Mouse (Mus musculus): ENCODE results near the gene Mrpl20. TPM values are rescaled to one million over a fixed set of nuclear protein-coding genes. Genes with fewer than 3 reads are reported as not detected.

Mrpl20 gene
- total RNA-seq, 2 experiments from 2014 or later = 83.0 to 87.4 TPM

- no peak for DNase-seq
Observed at GRCm38 (mm10) chr4:155831831-155832230, 29.2 kb downstream of the Mrpl20 start.

GRCm38 (mm10) chr4:155832321-155832720 is 29.6 kb downstream of the Mrpl20 start:
- no peak for DNase-seq

- DNase-seq = no peak
Observed at GRCm38 (mm10) chr4:155833234-155833633, 30.6 kb downstream of the Mrpl20 start.

- DNase-seq = peak; percentile 67 to 69
Observed at GRCm38 (mm10) chr4:155833836-155834235, 31.2 kb downstream of the Mrpl20 start.

- no peak for DNase-seq
Observed at GRCm38 (mm10) chr4:155837404-155838010, 34.8 kb downstream of the Mrpl20 start.

GRCm38 (mm10) chr4:155838187-155839153 is 35.8 kb downstream of the Mrpl20 start:
- DNase-seq = no peak

GRCm38 (mm10) chr4:155839483-155839910 is 36.8 kb downstream of the Mrpl20 start, which contains the start of gene Mxra8:
TSS of gene Mxra8 (plus strand) at chr4:155839680.
- DNase-seq = no peak

GRCm38 (mm10) chr4:155840076-155841002 is 37.7 kb downstream of the Mrpl20 start:
- no peak for DNase-seq

GRCm38 (mm10) chr4:155841003-155841454 is 38.4 kb downstream of the Mrpl20 start:
- no peak for DNase-seq

GRCm38 (mm10) chr4:155841651-155842270 is 39.1 kb downstream of the Mrpl20 start:
- no peak for DNase-seq

- no peak for DNase-seq
Observed at GRCm38 (mm10) chr4:155843231-155843630, 40.6 kb downstream of the Mrpl20 start.

GRCm38 (mm10) chr4:155846871-155847578 is 44.3 kb downstream of the Mrpl20 start, which contains the start of gene Dvl1:
TSS of gene Dvl1 (plus strand) at chr4:155847402.
- DNase-seq = peak; percentile 96 to 97

GRCm38 (mm10) chr4:155847591-155848352 is 45.1 kb downstream of the Mrpl20 start:
- DNase-seq = peak in 1 of 2 experiments; percentile 35

GRCm38 (mm10) chr4:155848434-155849095 is 45.9 kb downstream of the Mrpl20 start:
- DNase-seq = no peak

GRCm38 (mm10) chr4:155849391-155849790 is 46.7 kb downstream of the Mrpl20 start:
- no peak for DNase-seq

- no peak for DNase-seq
Observed at GRCm38 (mm10) chr4:155849792-155850451, 47.2 kb downstream of the Mrpl20 start.

- DNase-seq = no peak
Observed at GRCm38 (mm10) chr4:155851368-155851767, 48.7 kb downstream of the Mrpl20 start.

- no peak for DNase-seq
Observed at GRCm38 (mm10) chr4:155851951-155852411, 49.3 kb downstream of the Mrpl20 start.

- DNase-seq = no peak
Observed at GRCm38 (mm10) chr4:155853421-155853820, 50.7 kb downstream of the Mrpl20 start.

Measured in layer of hippocampus, postnatal 36 days (tissue).